Mouse (Mus musculus) spleen, postnatal 10 days (tissue): ENCODE measurements around the gene G530012D18Rik.
"Not testable (repeated sequence)": the region's sequence is repeated elsewhere in the genome, so short reads cannot be mapped to it uniquely, and the experiment has no call there.

ENCODE experiments used
- DNase-seq, 2 experiments: peaks; one replicate each; pipeline ENCODE4 v3.0.0; 2021 to 2022; ENCODE audit warnings: low spot score in 2 of 2

G530012D18Rik gene

DNA sequence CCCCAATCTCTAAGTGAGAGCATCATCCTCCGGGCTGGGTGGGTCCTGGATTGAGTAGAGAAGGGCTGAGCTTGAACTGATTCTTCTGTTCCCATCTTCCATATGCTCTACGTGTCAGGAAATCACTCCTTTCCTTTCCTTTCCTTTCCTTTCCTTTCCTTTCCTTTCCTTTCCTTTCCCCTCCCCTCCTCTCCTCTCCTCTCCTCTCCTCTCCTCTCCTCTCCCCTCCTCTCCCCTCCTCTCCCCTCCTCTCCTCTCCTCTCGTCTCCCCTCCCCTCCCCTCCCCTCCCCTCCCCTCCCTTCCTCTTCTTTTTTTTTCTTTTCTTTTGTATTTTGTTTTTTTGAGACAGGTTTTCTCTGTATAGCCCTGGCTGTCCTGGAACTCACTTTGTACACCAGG, at the start of gene G530012D18Rik:
G530012D18Rik (plus strand) TSS at position 301 of the 400 bp plus-strand sequence.
- not testable (repeated sequence) for DNase-seq

DNA sequence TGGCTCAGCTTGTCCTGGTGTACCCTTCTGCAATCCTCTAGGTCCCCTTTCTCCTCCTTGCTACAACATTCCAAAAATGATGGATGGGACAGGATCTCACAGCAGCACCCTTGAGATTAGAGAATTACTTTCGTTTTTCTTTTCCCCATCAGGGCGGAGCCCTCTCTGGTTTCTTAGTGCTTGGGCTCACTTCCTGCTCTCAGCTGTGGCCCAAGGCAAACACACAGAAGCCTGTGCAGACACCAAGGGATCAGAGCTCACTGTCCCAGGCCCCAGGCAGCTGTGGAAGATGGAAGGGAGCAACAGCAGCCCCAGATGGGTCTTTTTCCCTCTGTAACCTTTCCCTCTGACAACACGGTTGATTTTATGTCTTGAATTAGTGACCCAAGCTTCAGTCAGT, 49.1 kb upstream of the G530012D18Rik start:
- DNase-seq, result not testable (repeated sequence)

DNA sequence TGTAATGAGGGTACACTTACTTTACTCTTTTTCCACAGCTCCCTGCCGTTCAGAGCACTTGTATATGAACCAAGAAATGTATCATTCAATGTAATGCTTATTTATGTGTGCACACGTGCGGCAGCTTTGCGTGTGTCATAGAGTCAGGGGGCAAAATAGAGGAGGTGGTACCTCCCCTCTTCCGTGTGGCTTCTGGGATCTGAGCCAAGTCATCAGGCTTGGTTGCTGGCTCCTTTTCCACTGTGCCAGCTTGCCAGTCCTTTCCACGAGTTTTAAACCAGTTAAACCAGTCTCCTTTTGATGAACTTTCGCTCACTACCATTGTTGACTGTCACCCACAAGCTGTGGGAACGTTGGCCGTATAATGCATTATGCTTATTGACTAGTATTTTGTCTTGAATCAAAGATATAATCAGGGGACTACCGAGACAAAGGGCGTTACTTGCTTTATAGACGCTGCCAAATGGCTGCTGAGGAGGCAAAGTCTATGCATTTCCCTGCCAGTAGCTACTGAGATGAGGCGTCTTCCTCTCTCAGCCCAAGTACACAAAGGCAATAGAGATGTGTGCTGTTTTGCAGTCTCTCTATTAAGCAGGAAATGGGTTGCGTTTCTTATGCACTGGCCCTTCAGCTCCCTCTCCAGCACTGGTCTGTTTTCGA, 46.9 kb upstream of the G530012D18Rik start:
- not testable (repeated sequence) for DNase-seq

DNA sequence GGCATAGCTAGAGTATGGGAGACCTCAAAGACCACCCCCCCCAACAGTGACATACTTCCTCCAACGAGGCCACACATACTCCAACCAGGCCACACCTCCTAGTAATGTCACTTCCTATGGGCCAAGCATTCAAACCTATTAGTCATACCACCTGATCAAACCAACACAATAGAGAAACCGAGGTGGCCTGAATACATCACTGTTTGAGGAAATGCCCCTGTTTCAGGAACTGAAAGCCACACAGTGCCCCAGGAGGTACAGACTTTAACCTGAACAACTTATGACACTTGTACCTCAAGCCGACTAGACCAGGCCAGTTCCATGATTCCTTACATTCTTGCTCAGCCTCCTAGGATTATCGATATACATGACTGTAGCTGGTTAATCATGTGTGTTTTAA, 31.7 kb upstream of the G530012D18Rik start:
- DNase-seq, result not testable (repeated sequence)

DNA sequence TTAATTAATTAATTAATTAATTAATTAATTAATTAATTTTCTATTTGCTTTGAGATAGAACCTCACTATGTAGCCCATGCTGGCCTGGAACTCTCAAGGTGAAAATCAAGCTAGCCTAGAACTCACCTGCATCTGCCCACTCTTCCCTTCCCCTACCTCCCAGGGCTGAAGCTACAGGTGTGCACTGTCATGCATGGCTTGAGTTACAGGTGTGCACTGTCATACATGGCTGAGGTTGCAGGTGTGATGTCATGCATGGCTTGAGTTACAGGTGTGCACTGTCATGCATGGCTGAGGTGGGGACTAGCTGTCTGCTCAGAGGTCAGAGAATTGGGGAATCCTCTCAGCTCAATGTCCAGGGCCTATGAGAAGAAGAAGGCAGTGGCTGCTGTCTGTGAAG, 29.0 kb upstream of the G530012D18Rik start:
- not testable (repeated sequence) for DNase-seq

DNA sequence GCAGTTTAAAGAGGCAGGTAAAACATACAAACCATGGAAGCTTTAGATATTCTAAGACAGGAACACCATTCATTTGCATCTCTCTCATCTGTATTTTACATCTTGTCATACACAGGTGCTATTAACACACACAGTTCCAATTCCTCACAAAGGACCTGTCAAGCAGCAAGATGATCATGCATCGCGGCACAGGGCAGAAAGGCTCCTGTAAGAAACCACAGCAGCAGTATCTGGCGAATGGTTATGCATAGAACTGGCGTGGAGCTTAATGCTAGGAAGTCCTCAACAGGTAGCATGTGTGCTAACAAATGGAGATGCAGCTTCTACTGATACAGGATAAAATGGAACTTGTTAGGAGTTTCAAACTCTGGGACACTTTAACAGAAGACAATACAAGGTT, 20.2 kb upstream of the G530012D18Rik start:
- DNase-seq, result peak in 1 of 2 experiments; percentile 22

DNA sequence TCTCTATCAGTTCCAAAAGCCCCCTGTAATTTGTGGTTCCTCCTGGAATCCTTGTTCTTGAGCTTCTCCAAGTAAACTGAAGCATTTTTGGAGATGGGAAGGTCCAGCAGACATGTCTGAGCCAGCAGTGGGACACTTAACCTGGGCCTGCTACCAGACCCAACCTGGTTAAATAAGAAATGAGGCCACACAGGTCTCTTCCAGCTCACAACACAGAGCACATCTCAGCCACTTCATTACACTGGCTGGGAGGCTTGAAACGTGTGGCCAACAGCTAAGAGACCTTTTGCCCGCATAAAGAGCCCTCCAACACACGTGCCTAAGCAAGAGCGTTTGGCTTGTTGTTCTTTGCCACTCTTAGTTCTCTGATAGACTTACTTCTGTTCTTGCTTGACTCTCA, 1.9 kb upstream of the G530012D18Rik start:
- DNase-seq, result not testable (repeated sequence)

DNA sequence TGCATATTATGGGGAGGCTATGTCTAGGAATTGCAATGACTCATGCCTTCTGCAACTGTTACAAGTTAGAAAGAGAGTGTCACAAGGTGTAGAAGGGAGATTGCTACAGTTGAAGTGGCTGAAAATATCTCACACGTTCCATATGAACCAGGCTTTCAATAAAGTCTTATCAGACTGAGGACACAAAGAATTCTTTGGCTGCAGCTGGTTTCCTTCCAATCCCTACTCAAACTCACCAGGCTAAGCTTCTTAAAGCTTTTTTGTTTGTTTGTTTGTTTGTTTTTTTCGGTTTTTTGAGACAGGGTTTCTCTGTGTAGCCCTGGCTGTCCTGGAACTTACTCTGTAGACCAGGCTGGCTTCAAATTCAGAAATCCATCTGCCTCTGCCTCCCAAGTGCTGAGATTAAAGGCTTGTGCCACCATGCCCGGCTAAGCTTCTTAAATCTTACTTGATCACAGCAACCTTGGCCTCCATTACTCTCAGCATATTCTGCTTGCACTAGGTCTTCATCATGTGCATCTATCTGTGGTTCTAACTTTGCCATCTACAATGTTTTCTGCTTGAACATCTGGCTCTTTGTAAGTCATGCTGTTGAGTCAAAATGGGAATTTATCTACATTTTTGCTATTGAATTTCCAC, 3.0 kb downstream of the G530012D18Rik start:
- not testable (repeated sequence) for DNase-seq

DNA sequence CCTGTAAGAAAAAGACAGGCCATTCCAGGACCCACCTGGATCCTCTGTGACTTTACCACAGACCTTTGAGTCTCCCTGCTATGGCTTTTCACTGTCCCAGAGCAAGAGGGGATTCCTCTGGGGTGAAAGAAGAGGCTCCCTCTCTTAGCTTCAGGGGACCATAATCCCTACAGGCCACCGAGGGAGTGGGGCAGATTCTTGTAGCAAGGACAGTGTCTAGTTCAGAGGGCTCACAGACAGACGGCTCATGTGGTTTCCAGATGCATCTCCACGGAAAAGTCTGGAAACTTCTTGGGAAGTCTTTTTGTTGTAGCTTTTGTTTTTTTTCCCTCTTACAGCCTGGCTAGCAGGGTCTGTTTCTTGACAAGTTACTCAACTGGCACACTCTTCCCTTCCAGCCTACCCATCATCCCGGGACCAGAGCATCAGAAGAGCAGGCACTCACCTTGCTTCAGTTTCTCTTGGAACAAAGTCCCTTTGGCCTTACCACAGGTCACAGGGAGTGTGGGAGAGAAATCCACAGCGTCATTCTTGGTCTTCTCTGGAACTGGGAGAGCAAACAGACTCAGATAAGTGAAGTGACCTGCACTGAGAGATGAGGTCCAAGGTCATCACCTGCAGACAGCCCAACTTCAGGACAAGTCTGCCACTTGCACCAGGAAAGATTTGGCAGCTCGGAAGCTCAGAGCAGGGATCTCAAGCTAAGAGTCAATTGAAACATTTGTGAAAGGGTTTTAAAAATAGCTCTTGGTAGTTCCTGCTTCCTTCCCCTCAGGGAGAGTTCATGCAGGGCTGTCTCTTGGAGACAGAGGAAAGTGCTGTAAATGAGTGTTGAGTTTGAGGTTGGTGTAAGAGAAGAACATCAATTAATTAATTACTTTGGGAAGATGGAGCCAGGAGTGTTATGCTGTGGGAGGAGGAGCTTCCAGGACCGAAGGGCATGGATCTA, 4.0 kb downstream of the G530012D18Rik start:
- not testable (repeated sequence) for DNase-seq

DNA sequence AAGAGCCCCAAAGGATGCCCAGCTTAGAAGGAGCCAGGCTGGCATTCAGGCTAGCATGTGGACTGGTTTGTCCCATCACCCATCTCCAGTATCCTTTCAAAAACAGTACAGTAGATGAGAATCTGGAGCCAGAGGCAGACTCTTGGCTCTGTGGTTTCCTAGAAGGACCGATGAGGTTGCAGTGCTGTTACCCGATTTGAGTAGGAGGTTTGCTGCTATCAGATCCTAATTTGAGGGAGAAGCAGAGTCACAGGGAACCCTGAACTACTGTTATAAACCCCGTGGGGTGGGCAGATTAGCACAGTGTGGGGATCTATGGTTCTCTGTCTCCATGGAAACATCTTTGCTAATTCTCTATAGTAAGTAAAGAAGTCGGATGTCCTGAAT, 4.7 kb downstream of the G530012D18Rik start:
- not testable (repeated sequence) for DNase-seq

DNA sequence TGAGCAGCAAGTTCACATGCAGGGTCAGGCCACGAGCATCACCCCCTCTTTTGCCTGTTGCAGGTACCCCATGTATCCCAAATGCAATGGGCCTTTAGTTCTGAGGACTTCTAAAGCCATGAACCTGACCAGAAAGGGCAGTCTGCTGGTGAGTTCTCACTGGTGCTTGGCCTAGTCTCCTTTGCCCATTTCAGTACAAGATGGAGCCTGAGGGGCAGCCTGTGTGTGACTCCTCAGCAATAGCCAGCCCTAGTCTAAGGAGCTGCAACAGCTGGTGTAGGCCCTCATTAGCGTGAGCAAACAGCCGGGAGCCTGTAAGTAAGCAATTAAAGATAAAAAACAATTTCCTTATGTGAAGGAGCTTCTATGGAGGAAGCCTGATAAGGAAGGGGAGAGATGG, 5.1 kb downstream of the G530012D18Rik start:
- DNase-seq, result not testable (repeated sequence)

DNA sequence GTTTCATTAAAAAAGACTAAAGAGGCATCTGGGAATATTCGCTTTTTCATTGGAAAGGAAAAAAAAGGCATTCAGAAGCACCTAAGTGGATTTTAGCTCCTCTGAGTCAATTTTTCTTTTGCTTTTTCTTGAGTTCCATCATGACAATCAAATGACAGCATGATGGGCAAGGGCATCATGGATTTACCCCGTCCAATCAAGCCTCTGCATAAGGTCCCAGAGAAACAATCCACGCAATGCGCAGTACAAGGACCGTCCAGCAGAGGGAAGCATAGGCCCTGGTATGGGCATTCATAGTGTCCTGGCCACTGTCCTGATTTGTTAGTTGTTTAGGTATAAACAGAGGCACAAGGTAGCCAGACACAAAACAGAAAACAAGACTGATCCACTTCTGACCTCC, 6.0 kb downstream of the G530012D18Rik start:
- DNase-seq, result not testable (repeated sequence)

DNA sequence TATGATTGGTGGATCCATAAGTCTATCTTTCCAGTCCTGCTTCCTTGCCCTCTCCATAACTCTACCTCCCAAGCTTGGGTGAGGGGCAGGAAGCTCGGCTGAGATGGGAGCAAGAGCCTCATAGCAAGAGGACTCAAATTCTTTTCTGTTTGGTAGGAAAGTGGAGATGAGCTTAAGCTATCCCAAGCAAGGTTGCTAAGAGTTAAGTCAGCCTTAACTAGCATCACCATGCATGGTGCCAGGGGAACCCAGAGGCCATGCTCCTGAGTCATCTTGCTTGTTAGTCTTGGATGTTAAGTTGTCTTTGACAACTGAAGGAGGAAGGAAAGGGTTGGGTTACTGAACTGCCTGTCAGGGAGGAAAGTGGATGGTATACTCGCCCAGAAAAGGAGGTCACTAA, 13.2 kb downstream of the G530012D18Rik start:
- not testable (repeated sequence) for DNase-seq

DNA sequence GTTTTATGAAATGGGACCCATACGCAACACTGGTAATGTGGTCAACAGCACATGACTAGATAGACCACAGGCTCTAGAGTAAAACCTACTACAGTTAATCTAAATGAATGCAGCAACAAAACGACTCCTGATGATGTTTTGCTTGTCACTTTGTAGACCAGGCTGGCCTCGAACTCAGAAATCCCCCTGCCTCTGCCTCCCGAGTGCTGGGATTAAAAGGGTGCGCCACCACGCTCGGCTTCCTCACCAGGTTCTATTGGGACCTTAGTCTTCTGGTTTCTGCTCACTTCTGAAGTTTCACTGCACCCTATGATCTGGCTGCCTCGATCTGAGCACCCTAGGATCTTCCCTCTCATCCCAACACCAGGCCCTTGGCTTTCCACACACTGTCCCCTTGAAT, 17.1 kb downstream of the G530012D18Rik start:
- not testable (repeated sequence) for DNase-seq

DNA sequence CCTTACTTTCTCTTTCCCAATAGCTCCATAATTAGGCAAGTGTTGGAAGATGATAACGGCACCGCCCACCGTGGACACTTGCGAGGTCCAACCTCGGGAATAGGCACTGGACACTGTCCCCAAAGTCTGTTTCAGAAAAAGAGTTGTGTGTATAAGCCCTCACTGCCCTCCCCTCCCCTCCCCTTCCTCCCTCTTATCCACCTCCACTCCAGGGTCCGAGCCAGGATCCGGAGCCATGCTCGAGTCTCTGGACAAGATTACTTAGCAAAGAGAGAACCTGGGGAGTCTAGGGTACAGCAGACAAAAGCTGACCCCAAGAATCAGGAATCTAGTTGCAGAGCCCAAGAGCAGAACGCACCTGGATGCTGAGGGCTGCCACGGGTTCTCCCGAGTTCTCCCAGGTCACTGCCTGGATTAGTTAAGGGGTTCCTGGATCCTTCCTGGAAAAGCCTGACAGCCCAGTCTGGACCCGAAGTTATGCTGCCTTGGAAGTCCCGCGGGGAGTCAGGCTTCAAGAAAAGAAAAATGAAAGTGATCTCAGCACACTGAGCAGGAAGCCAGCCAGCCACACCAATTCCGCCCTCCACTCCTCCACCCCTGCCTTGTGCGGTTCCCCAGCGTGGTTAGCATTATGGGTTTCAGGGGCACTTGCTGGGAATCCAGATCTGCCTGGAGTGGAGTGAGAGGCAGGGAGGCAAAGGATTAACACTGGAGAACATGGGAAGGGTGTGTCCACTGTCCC, 23.0 kb downstream of the G530012D18Rik start, which contains the start of gene Sp110:
Sp110 (minus strand) TSS at position 547 of the 742 bp plus-strand sequence.
- peak in 1 of 2 experiments; percentile 39 for DNase-seq

DNA sequence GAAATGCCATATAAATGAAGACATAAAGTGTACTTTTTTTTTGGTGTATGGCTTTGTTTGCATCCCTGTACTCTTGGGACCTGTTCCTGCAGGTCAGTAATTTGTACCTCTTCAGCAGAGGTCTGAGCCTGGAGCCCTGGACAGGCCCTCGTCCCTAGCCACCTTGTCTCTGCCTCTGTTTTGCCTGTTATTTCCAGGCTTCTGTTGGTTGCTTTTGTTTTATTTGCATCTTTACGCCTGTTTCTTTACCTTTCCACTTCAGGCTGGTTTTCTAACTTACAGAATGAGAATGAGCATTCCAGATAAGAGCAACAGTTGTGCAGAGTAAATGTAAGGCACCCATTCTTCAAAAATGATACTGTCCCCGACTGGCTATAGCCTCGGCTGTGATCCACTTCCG, 24.6 kb downstream of the G530012D18Rik start, which contains the start of gene Sp140:
Sp140 (plus strand) TSS at position 301 of the 400 bp plus-strand sequence.
- DNase-seq, result not testable (repeated sequence)

DNA sequence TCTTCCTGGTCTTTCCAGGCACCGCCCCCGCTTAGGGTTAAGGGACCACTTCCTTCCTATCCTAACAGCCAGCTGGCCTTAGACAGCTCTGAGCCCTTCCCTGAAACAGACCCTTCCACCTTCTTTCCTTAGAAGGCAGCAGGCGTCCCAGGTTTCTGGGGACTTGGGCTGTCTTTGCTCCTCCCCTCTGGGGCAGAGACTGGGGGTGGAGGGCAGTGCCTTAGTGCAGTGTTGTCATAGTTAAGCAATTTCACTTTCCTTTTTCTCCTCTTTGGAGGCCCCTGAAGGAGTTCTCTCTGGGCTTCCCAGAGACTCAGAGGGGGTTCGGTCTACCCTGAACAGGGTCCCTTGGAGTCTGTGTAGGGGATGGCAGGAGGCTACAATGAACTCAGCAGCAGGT, 25.3 kb downstream of the G530012D18Rik start:
- DNase-seq, result peak; percentile 45 to 59

DNA sequence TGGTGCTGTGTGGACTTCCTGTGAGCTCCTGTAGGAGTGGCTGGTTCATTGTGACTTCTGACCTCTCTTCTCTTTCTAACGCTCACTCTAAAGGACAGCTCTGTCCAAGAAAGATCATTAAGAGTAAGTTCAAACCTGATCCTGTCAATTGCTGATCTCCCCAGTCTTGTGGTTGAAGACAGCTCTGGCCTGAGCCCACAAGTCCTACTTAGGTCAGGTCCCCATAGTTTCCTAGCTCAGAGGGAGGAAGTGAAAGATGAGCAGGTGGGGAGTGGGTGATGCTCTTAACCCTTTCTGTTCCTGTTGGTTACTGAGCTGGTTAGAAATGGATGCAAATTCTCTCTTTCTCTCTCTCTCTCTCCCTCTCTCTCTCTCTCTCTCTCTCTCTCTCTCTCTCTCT, 28.9 kb downstream of the G530012D18Rik start:
- DNase-seq, result not testable (repeated sequence)

DNA sequence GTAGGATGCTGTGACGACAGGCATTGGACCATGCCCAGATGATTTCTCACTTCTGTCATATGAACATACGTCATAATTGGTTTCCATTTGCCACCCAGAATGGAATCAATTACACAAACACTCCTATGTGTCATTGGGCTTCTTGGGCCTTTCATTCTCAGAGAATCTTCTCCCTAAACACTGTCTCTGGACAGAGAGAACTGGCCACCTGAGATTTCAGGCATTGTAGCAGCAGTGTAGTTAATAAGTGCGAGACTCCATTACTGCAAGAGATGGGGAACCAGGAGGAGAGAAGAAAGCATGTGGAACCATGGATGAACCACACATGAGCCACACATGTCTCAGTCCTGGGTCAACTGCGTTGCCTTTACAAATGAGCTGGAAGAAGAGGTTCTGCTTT, 32.9 kb downstream of the G530012D18Rik start:
- not testable (repeated sequence) for DNase-seq

DNA sequence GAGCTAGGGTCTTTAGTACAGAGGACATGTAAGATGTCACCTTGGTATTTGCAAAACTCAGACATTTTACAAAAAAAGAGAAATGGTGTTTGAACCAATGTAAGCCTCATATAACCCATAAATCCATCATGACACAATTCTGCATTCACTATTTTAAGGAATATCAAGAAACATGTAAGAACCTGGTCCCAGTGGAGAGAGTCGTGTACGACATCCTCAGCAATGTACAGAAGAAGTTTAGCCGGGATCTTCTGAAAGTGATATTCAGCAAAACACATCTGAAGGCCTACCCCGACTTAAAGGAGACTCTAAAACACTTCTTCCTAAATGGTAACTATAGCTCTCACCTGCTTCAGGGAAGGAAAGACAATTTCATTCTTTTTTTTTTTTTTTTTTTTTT, 35.1 kb downstream of the G530012D18Rik start:
- DNase-seq, result not testable (repeated sequence)

DNA sequence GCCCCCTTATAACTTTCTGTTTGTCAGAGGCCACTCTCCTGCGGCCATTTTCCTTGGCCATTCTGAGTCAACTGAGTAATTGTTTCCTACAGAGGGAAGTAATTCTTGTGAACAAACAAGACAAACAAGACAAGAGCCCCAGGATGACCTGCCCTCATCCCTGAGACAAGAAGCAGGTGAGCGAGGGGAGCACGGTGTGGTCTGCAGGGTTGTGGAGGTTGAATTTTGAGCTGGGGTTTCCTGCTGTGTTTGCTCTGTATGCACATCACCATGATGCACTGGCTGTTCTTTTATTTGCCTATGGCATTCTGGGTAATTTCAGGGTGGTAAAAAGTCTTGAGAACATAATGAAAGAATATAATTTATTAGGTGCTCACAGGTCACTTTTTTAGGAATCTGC, 39.6 kb downstream of the G530012D18Rik start:
- not testable (repeated sequence) for DNase-seq
